Mouse (Mus musculus) heart, postnatal 0 days (tissue): ENCODE results near the gene Hmcn2. TPM values are rescaled to one million over a fixed set of nuclear protein-coding genes. Genes with fewer than 3 reads are reported as not detected.

Source experiments
- ATAC-seq: fragments of 200-750 bp; cut with Nextera tagmentation; 2 replicates; pipeline ENCODE4 v1.8.0; 2017; ENCODE audit warnings: low read depth, moderate number of reproducible peaks, moderate library complexity; ENCODE audit not compliant: insufficient read depth
- DNase-seq: peaks from one replicate; pipeline ENCODE4 v3.0.0-alpha.2; 2016; ENCODE audit warnings: low spot score
- H3K27ac ChIP-seq: fragments of 300-500 bp; sonication (generic); 2 replicates; pipeline ENCODE4 v1.5.1; 2014; ENCODE audit warnings: low read depth, mild to moderate bottlenecking
- H3K27me3 ChIP-seq: fragments of 300-500 bp; sonication (generic); 2 replicates; pipeline ENCODE4 v1.6.1; 2014; ENCODE audit warnings: low read length, mixed read lengths; ENCODE audit not compliant: control insufficient read depth, insufficient read depth
- H3K36me3 ChIP-seq: fragments of 300-500 bp; sonication (generic); replicated peaks from 2 replicates; pipeline ENCODE4 v1.6.1; 2014; ENCODE audit warnings: low read length, mixed read lengths; ENCODE audit not compliant: control insufficient read depth, insufficient read depth
- H3K4me1 ChIP-seq: fragments of 300-500 bp; sonication (generic); 2 replicates; pipeline ENCODE4 v1.6.1; 2014; ENCODE audit warnings: antibody characterized with exemption; ENCODE audit not compliant: control insufficient read depth, insufficient read depth
- H3K4me2 ChIP-seq: fragments of 300-500 bp; sonication (generic); 2 replicates; pipeline ENCODE4 v1.6.1; 2014; ENCODE audit warnings: low read depth, mild to moderate bottlenecking, low read length, moderate library complexity
- H3K4me3 ChIP-seq: fragments of 300-500 bp; sonication (generic); 2 replicates; pipeline ENCODE4 v1.5.1; 2014; ENCODE audit warnings: low read depth, low read length
- H3K9ac ChIP-seq: fragments of 300-500 bp; sonication (generic); replicated peaks from 2 replicates; pipeline ENCODE4 v1.6.1; 2014; ENCODE audit warnings: low read depth, low read length, mixed read lengths
- H3K9me3 ChIP-seq: fragments of 300-500 bp; sonication (generic); replicated peaks from 2 replicates; pipeline ENCODE4 v1.6.1; 2016; ENCODE audit warnings: low read length; ENCODE audit not compliant: control insufficient read depth
- CTCF ChIP-seq: IDR thresholded peaks from 2 replicates; pipeline ENCODE4 v1.5.1; 2016; ENCODE audit warnings: antibody characterized with exemption, control low read depth, low read depth
- EP300 ChIP-seq: IDR thresholded peaks from 2 replicates; pipeline ENCODE4 v1.6.1; 2016; ENCODE audit warnings: antibody characterized with exemption, low read depth
- WGBS: fragments of 180-500 bp; shearing (Covaris S2); extraction: QIAGEN DNeasy Blood & Tissue Kit; methylation state at CpG from one replicate; pipeline ENCODE4 v1.1.7; 2014; 5-methylcytosine and 5-hydroxymethylcytosine counted together
- polyA plus RNA-seq: library from polyadenylated mRNA; unstranded; fragments of >200 nt; fragmentation: Nextera tagmentation; extraction: Ambion mirVana; gene quantifications from 2 replicates; pipeline ENCODE4 v1.2.1, GENCODE M21; 2015
- total RNA-seq: library from RNA; depleted of rRNA; stranded (reverse); fragments of >200 nt; gene quantifications from 2 replicates; pipeline ENCODE4 v1.2.3, GENCODE M21; 2014; ENCODE audit warnings: low replicate concordance

Hmcn2 gene
- total and polyA plus RNA-seq, 2 experiments from 2014 or later: 0.67 to 3.1 TPM

DNA sequence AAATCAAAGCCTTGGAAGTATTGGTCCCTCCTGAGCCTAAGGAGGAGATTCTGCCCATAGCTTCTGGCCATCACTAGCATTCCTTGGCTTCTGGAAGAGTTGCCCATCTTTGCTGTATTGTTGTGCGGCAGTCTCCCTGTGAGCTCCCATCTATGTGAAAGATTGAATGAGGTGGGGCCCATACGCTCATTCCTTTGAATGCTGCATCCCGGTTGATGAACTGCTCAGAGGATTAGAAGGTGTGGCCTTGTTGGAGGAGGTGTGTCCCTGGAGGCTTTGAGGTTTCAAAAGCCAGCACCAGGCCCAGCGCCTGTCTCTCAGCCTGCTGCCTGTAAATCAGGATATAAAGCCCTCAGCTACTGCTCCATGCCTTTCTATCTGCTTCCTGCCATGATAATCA lies 132.2 kb downstream of the Hmcn2 start:
- DNase-seq (no peak), ATAC-seq (no peak)
- Histone ChIP-seq H3K36me3 (no peaks in the 10 kb centered on the region), H3K9ac (no peak overlapping the region), H3K9me3 (no peaks in the 10 kb centered on the region), H3K27me3 (no peaks in the 10 kb centered on the region), H3K4me2 (no peak overlapping the region), H3K4me3 (no peak overlapping the region), H3K4me1 (peaks cover 13% of the 10 kb centered on the region), H3K27ac (no peak overlapping the region)
- no peak for TF ChIP-seq EP300
- no peak for TF ChIP-seq CTCF
- WGBS: 70% methylated on average over 4 of the region's 4 CpGs

DNA sequence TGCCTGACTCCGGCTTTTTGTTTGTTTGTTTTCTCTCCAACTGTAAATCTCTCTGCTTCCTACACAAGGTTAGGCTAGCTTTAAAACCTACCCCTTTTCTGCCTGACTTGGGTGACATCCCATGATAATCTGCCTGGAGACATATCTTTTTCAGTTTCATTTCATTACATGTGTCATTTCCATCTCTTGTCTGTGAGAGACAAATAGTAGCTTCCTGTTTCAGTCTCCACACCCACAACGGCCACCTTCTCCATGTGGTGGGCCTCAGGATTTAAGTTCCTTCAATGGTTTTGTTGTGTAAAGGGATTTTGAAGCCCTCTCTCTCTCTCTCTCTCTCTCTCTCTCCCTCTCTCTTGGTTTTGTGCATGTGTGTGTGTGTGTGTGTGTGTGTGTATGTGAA lies 133.3 kb downstream of the Hmcn2 start:
- DNase-seq: no peak
- no peak for ATAC-seq
- no peaks in the 10 kb centered on the region for H3K9me3 ChIP-seq
- H3K27me3 ChIP-seq: no peaks in the 10 kb centered on the region
- no peaks in the 10 kb centered on the region for H3K36me3 ChIP-seq
- no peak overlapping the region for H3K4me3 ChIP-seq
- H3K4me1 ChIP-seq: peaks cover 13% of the 10 kb centered on the region
- no peak overlapping the region for H3K27ac ChIP-seq
- no peak overlapping the region for H3K4me2 ChIP-seq
- TF ChIP-seq EP300: no peak
- no peak for TF ChIP-seq CTCF
- no peak overlapping the region for H3K9ac ChIP-seq
- WGBS: 74% methylated on average over 2 of the region's 2 CpGs

GRCm38 (mm10) chr2:31448756-31449440 lies 134.7 kb downstream of the Hmcn2 start:
- WGBS: 52% methylated on average over 3 of the region's 3 CpGs
- DNase-seq (no peak), ATAC-seq (no peak)
- Histone ChIP-seq H3K9me3 (no peaks in the 10 kb centered on the region), H3K27me3 (no peaks in the 10 kb centered on the region), H3K27ac (peak overlapping the region; percentile 52), H3K4me3 (no peak overlapping the region), H3K36me3 (no peaks in the 10 kb centered on the region), H3K4me1 (peaks cover 13% of the 10 kb centered on the region), H3K4me2 (no peak overlapping the region), H3K9ac (no peak overlapping the region)
- TF ChIP-seq EP300 (no peak), CTCF (no peak)

DNA sequence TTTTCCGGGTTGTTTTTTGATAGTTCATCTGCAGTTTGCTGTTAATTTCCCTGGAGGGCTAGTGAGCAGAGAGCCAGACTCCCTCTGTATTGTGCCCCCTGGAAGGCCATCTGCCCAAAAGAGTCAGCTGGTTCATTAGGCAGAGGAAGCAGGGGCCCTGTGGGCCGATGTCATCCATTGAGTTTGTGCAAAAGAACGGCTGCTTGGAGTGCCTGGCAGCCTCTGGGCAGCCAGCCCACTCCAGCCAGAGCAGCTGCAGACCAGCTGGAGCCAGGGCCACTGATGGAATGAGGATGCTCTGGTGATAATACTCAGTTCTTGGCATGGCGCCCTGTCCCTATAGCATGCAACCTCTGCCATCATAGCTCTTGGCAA lies 135.2 kb downstream of the Hmcn2 start:
- TF ChIP-seq CTCF (no peak), EP300 (no peak)
- peaks cover 15% of the 10 kb centered on the region for H3K4me1 ChIP-seq
- no peaks in the 10 kb centered on the region for H3K27me3 ChIP-seq
- no peak overlapping the region for H3K4me2 ChIP-seq
- no peaks in the 10 kb centered on the region for H3K36me3 ChIP-seq
- peak; percentile 80 for ATAC-seq
- peak; percentile 73 for DNase-seq
- peak overlapping the region; percentile 52 for H3K27ac ChIP-seq
- WGBS: 20% methylated on average over 4 of the region's 4 CpGs
- no peak overlapping the region for H3K9ac ChIP-seq
- no peak overlapping the region for H3K4me3 ChIP-seq
- H3K9me3 ChIP-seq: no peaks in the 10 kb centered on the region

DNA sequence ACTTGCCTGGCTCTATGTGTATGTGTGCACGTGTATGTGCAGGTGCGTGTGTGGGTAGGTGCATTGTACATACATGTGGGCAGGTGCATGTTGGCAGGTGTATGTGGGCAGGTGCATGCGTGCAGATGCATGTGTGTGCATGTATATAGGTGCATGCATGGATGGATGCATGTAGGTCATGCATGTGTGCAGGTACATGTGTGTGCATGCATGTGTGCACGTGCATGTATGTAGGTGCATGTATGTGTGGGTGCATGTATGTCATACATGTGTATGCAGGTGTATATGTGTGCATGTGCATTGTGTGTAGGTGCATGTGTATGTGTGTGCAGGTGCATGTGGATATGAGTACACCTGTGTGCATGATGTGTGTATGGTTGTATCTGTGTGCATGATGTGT lies 135.7 kb downstream of the Hmcn2 start:
- ATAC-seq (no peak), DNase-seq (no peak)
- H3K27me3 ChIP-seq: no peaks in the 10 kb centered on the region
- no peak overlapping the region for H3K4me3 ChIP-seq
- no peak overlapping the region for H3K27ac ChIP-seq
- TF ChIP-seq EP300: no peak
- no peak for TF ChIP-seq CTCF
- 86% methylated on average over 4 of the region's 4 CpGs for WGBS
- no peaks in the 10 kb centered on the region for H3K9me3 ChIP-seq
- no peaks in the 10 kb centered on the region for H3K36me3 ChIP-seq
- H3K4me1 ChIP-seq: peaks cover 20% of the 10 kb centered on the region
- no peak overlapping the region for H3K4me2 ChIP-seq
- no peak overlapping the region for H3K9ac ChIP-seq

DNA sequence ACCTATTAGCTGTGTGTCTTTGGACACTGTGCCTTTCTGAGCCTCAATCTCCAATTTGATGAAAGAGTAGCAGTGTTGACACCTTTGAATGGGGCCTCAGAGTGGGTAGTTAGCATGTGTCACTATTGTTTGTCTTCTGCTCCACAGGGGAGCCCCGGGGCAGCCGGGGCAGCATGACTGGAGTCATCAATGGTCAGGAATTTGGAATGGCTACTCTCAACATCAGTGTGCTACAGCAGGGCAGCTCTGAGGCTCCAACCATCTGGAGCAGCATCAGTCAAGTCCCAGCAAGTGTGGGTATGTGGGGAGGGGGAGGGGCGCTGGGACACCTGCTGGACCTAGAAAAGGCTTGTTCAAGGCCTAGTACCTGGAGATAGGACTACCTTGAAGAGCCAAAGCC lies 136.4 kb downstream of the Hmcn2 start:
- H3K27me3 ChIP-seq: no peaks in the 10 kb centered on the region
- H3K4me1 ChIP-seq: peaks cover 25% of the 10 kb centered on the region
- 44% methylated on average over 3 of the region's 3 CpGs for WGBS
- no peak overlapping the region for H3K27ac ChIP-seq
- no peak for DNase-seq
- TF ChIP-seq CTCF (no peak), EP300 (no peak)
- H3K9me3 ChIP-seq: no peaks in the 10 kb centered on the region
- H3K9ac ChIP-seq: no peak overlapping the region
- no peak for ATAC-seq
- H3K4me3 ChIP-seq: no peak overlapping the region
- H3K36me3 ChIP-seq: no peaks in the 10 kb centered on the region
- no peak overlapping the region for H3K4me2 ChIP-seq
